Mouse (Mus musculus) bone marrow, adult 2 months (tissue): ENCODE results near the gene Foxo3.

Experiments
- CTCF ChIP-seq: fragments of 200-500 bp; IDR thresholded peaks from 2 replicates; pipeline ENCODE4 v1.5.1; 2011; ENCODE audit warnings: low read length, control low read depth; ENCODE audit not compliant: control insufficient read depth, insufficient read depth
- POLR2A ChIP-seq: fragments of 200-500 bp; IDR thresholded peaks from 2 replicates; pipeline ENCODE4 v1.6.1; 2011; ENCODE audit warnings: low read depth, mild to moderate bottlenecking, control low read depth, low read length, borderline replicate concordance; ENCODE audit not compliant: control insufficient read depth

GRCm38 (mm10) chr10:42325305-42325704, 48.8 kb upstream of the Foxo3 start:
- TF ChIP-seq CTCF (no peak), POLR2A (no peak)
